Mouse (Mus musculus) neural tube, embryonic 11.5 days (tissue): ENCODE data around the gene Ddx6. TPM values are rescaled to one million over a fixed set of nuclear protein-coding genes. Genes with fewer than 3 reads are reported as not detected.
A peak's percentile ranks its signal among the peaks of the same experiment; 100 is the strongest.

Experiments used
- ATAC-seq: fragments of 200-750 bp; cut with Nextera tagmentation; 2 replicates; pipeline ENCODE4 v1.8.0; 2017; ENCODE audit warnings: moderate number of reproducible peaks, mild to moderate bottlenecking, moderate TSS enrichment, moderate library complexity; ENCODE audit not compliant: insufficient read depth, low FRiP score, low TSS enrichment
- DNase-seq: peaks from one replicate; pipeline ENCODE4 v3.0.0-alpha.2; 2015; ENCODE audit warnings: low spot score
- H3K27ac ChIP-seq: fragments of 300-500 bp; sonication (generic); 2 replicates; pipeline ENCODE4 v1.5.1; 2014; ENCODE audit warnings: low read depth, mild to moderate bottlenecking, low read length
- H3K27me3 ChIP-seq: fragments of 300-500 bp; sonication (generic); 2 replicates; pipeline ENCODE4 v1.6.1; 2014; ENCODE audit warnings: mild to moderate bottlenecking, low read length, mixed read lengths; ENCODE audit not compliant: control insufficient read depth, insufficient read depth
- H3K36me3 ChIP-seq: fragments of 300-500 bp; sonication (generic); 2 replicates; pipeline ENCODE4 v1.6.1; 2014; ENCODE audit warnings: mild to moderate bottlenecking, low read length, moderate library complexity, mixed read lengths; ENCODE audit not compliant: control insufficient read depth, insufficient read depth
- H3K4me1 ChIP-seq: fragments of 300-500 bp; sonication (generic); 2 replicates; pipeline ENCODE4 v1.6.1; 2014; ENCODE audit warnings: low read length, mixed read lengths; ENCODE audit not compliant: control insufficient read depth, insufficient read depth
- H3K4me2 ChIP-seq: fragments of 300-500 bp; sonication (generic); 2 replicates; pipeline ENCODE4 v1.6.1; 2014; ENCODE audit warnings: low read depth, mild to moderate bottlenecking, moderate library complexity
- H3K4me3 ChIP-seq: fragments of 300-500 bp; sonication (generic); 2 replicates; pipeline ENCODE4 v1.5.1; 2014; ENCODE audit warnings: low read depth, low read length
- H3K9ac ChIP-seq: fragments of 300-500 bp; sonication (generic); 2 replicates; pipeline ENCODE4 v1.6.1; 2014; ENCODE audit warnings: mild to moderate bottlenecking, low read length
- H3K9me3 ChIP-seq: fragments of 300-500 bp; sonication (generic); 2 replicates; pipeline ENCODE4 v1.6.1; 2016; ENCODE audit warnings: low read length; ENCODE audit not compliant: control insufficient read depth
- WGBS: fragments of 180-500 bp; shearing (Covaris S2); extraction: QIAGEN DNeasy Blood & Tissue Kit; methylation state at CpG from one replicate; pipeline ENCODE4 v1.1.7; 2014; 5-methylcytosine and 5-hydroxymethylcytosine counted together
- polyA plus RNA-seq: library from polyadenylated mRNA; unstranded; fragments of >200 nt; fragmentation: Nextera tagmentation; extraction: Ambion mirVana; gene quantifications from 2 replicates; pipeline ENCODE4 v1.2.1, GENCODE M21; 2014

Ddx6 gene
- polyA plus RNA-seq, 1 experiment from 2014 or later: 11.9 TPM

GRCm38 (mm10) chr9:44648881-44649281 is 44.2 kb downstream of the Ddx6 start:
- Histone ChIP-seq H3K4me1 (no peaks in the 10 kb centered on the region), H3K4me3 (no peak overlapping the region), H3K9me3 (no peaks in the 10 kb centered on the region), H3K27me3 (no peaks in the 10 kb centered on the region), H3K36me3 (no peaks in the 10 kb centered on the region), H3K4me2 (no peak overlapping the region), H3K9ac (no peak overlapping the region), H3K27ac (no peak overlapping the region)
- ATAC-seq (no peak), DNase-seq (no peak)
- WGBS: 88% methylated on average over 7 of the region's 7 CpGs

- Histone ChIP-seq H3K36me3 (no peaks in the 10 kb centered on the region), H3K4me1 (no peaks in the 10 kb centered on the region), H3K27ac (no peak overlapping the region), H3K9me3 (no peaks in the 10 kb centered on the region), H3K27me3 (no peaks in the 10 kb centered on the region), H3K9ac (no peak overlapping the region), H3K4me2 (no peak overlapping the region), H3K4me3 (no peak overlapping the region)
- 12% methylated on average over 8 of the region's 8 CpGs for WGBS
- peak; percentile 76 for DNase-seq
- peak; percentile 35; the same call in 1 of the 2 replicates for ATAC-seq
Observed at GRCm38 (mm10) chr9:44652027-44652426, 47.3 kb downstream of the Ddx6 start.

- Histone ChIP-seq H3K36me3 (no peaks in the 10 kb centered on the region), H3K4me2 (no peak overlapping the region), H3K4me3 (no peak overlapping the region), H3K4me1 (no peaks in the 10 kb centered on the region), H3K9me3 (no peaks in the 10 kb centered on the region), H3K9ac (no peak overlapping the region), H3K27me3 (no peaks in the 10 kb centered on the region), H3K27ac (no peak overlapping the region)
- ATAC-seq (no peak), DNase-seq (no peak)
- WGBS: 76% methylated on average over 4 of the region's 4 CpGs
Observed at GRCm38 (mm10) chr9:44653896-44654295, 49.2 kb downstream of the Ddx6 start.

- 36% methylated on average over 26 of the region's 26 CpGs for WGBS
- H3K4me2 ChIP-seq: peak overlapping the region; percentile 20
- DNase-seq (peak; percentile 73), ATAC-seq (no peak)
- no peak overlapping the region for H3K4me3 ChIP-seq
- H3K27me3 ChIP-seq: no peaks in the 10 kb centered on the region
- no peaks in the 10 kb centered on the region for H3K9me3 ChIP-seq
- H3K36me3 ChIP-seq: no peaks in the 10 kb centered on the region
- peak overlapping the region; percentile 20; the same call in 1 of the 2 replicates for H3K9ac ChIP-seq
- H3K4me1 ChIP-seq: no peaks in the 10 kb centered on the region
- no peak overlapping the region for H3K27ac ChIP-seq
Observed at GRCm38 (mm10) chr9:44655098-44656066, 50.7 kb downstream of the Ddx6 start.

- ATAC-seq (no peak), DNase-seq (no peak)
- Histone ChIP-seq H3K9ac (no peak overlapping the region), H3K36me3 (no peaks in the 10 kb centered on the region), H3K9me3 (no peaks in the 10 kb centered on the region), H3K27ac (no peak overlapping the region), H3K4me1 (no peaks in the 10 kb centered on the region), H3K4me2 (no peak overlapping the region), H3K27me3 (no peaks in the 10 kb centered on the region), H3K4me3 (no peak overlapping the region)
- WGBS: 90% methylated on average over 6 of the region's 6 CpGs
Observed at GRCm38 (mm10) chr9:44663706-44664105, 59.0 kb downstream of the Ddx6 start.

GRCm38 (mm10) chr9:44671416-44671815 is 66.7 kb downstream of the Ddx6 start:
- Histone ChIP-seq H3K27ac (no peak overlapping the region), H3K9me3 (no peaks in the 10 kb centered on the region), H3K9ac (no peak overlapping the region), H3K4me3 (no peak overlapping the region), H3K36me3 (no peaks in the 10 kb centered on the region), H3K4me1 (no peaks in the 10 kb centered on the region), H3K27me3 (no peaks in the 10 kb centered on the region), H3K4me2 (no peak overlapping the region)
- WGBS: 93% methylated on average over 5 of the region's 5 CpGs
- DNase-seq: no peak
- ATAC-seq: no peak

- ATAC-seq (no peak), DNase-seq (no peak)
- 64% methylated on average over 2 of the region's 2 CpGs for WGBS
- no peaks in the 10 kb centered on the region for H3K36me3 ChIP-seq
- H3K4me1 ChIP-seq: no peaks in the 10 kb centered on the region
- no peak overlapping the region for H3K9ac ChIP-seq
- no peak overlapping the region for H3K4me3 ChIP-seq
- no peak overlapping the region for H3K4me2 ChIP-seq
- no peaks in the 10 kb centered on the region for H3K27me3 ChIP-seq
- no peaks in the 10 kb centered on the region for H3K9me3 ChIP-seq
- no peak overlapping the region for H3K27ac ChIP-seq
Observed at GRCm38 (mm10) chr9:44672291-44672865, 67.7 kb downstream of the Ddx6 start.

- H3K36me3 ChIP-seq: no peaks in the 10 kb centered on the region
- DNase-seq (no peak), ATAC-seq (no peak)
- H3K9ac ChIP-seq: no peak within 1 kb of the TSS
- H3K4me2 ChIP-seq: no peak within 1 kb of the TSS
- H3K9me3 ChIP-seq: no peaks in the 10 kb centered on the region
- no peak within 1 kb of the TSS for H3K27ac ChIP-seq
- no peak within 1 kb of the TSS for H3K4me3 ChIP-seq
- WGBS: 93% methylated on average over 3 of the region's 3 CpGs
- H3K27me3 ChIP-seq: no peaks in the 10 kb centered on the region
- no peaks in the 10 kb centered on the region for H3K4me1 ChIP-seq
Observed at GRCm38 (mm10) chr9:44673005-44673404, 68.3 kb downstream of the Ddx6 start, which contains the start of gene Treh. Treh (plus strand) TSS chr9:44673233.
